Mouse (Mus musculus) left cerebral cortex, postnatal 25 days (tissue): ENCODE data around the gene Cyp4f17. TPM values are rescaled to one million over a fixed set of nuclear protein-coding genes. Genes with fewer than 3 reads are reported as not detected.
"Not testable (repeated sequence)": the region's sequence is repeated elsewhere in the genome, so short reads cannot be mapped to it uniquely, and the experiment has no call there.

ENCODE experiments used
- DNase-seq, 2 experiments: peaks; one replicate each; pipeline ENCODE4 v3.0.0; 2022; ENCODE audit warnings: low spot score in 2 of 2, mixed read lengths in 1 of 2
- intact Hi-C: fragments of 180-260 bp; cut with DNase I; formaldehyde crosslinking; loops from one replicate; pipeline ENCODE4 v1.15.1; 2025
- total RNA-seq, 2 experiments: library from RNA; stranded (reverse); gene quantifications; 2 replicates each; pipeline ENCODE4 v1.2.3; 2021

Cyp4f17 gene
- total RNA-seq, 2 experiments from 2014 or later, result 3.3 to 4.6 TPM

GRCm38 (mm10) chr17:32523895-32524294, 18.0 kb downstream of the Cyp4f17 start:
- no peak for DNase-seq
- intact Hi-C loops, result no loop called here

- intact Hi-C loops, result loop anchor here (5.0 kb wide), 1 partner anchor 156 kb away; no protein-coding TSS in a partner anchor
- DNase-seq, result not testable (repeated sequence)
Observed at GRCm38 (mm10) chr17:32526341-32526740, 20.5 kb downstream of the Cyp4f17 start.

GRCm38 (mm10) chr17:32527748-32528147, 21.9 kb downstream of the Cyp4f17 start:
- intact Hi-C loops, result loop anchor here (5.0 kb wide), 1 partner anchor 155 kb away; no protein-coding TSS in a partner anchor
- DNase-seq, result no peak

GRCm38 (mm10) chr17:32528408-32529337, 22.8 kb downstream of the Cyp4f17 start:
- DNase-seq, result peak; percentile 73 to 90
- intact Hi-C loops, result loop anchor here (5.0 kb wide), 1 partner anchor 154 kb away; no protein-coding TSS in a partner anchor

- DNase-seq, result not testable (repeated sequence)
Observed at GRCm38 (mm10) chr17:32532356-32532755, 26.5 kb downstream of the Cyp4f17 start.

GRCm38 (mm10) chr17:32534068-32534467, 28.2 kb downstream of the Cyp4f17 start:
- intact Hi-C loops, result no loop called here
- DNase-seq, result no peak

More at GRCm38 (mm10) chr17:32532356-32532755, 26.5 kb downstream of the Cyp4f17 start:
- intact Hi-C loops, result not testable (repeated sequence)

- peak; percentile 63 to 73 for DNase-seq
- intact Hi-C loops, result not testable (repeated sequence)
Observed at GRCm38 (mm10) chr17:32536051-32536866, 30.4 kb downstream of the Cyp4f17 start, which contains the start of gene Cyp4f16. Cyp4f16 (plus strand) TSS chr17:32536558.

- intact Hi-C loops, result no loop called here
- no peak for DNase-seq
Observed at GRCm38 (mm10) chr17:32536867-32537250, 31.0 kb downstream of the Cyp4f17 start.

GRCm38 (mm10) chr17:32544792-32545191, 38.9 kb downstream of the Cyp4f17 start:
- intact Hi-C loops, result loop anchor here (5.0 kb wide), 1 partner anchor 83 kb away; no protein-coding TSS in a partner anchor
- not testable (repeated sequence) for DNase-seq

GRCm38 (mm10) chr17:32550377-32550776, 44.5 kb downstream of the Cyp4f17 start:
- not testable (repeated sequence) for DNase-seq
- intact Hi-C loops, result loop anchor here (5.0 kb wide), 2 partner anchors 87 to 402 kb away; no protein-coding TSS in a partner anchor

- DNase-seq, result peak; percentile 77 to 91
- intact Hi-C loops, result loop anchor here (1.0 to 5.0 kb wide), 3 partner anchors 86 to 401 kb away; no protein-coding TSS in a partner anchor
Observed at GRCm38 (mm10) chr17:32550900-32551770, 45.3 kb downstream of the Cyp4f17 start.

GRCm38 (mm10) chr17:32553016-32553415, 47.2 kb downstream of the Cyp4f17 start:
- DNase-seq, result not testable (repeated sequence)
- intact Hi-C loops, result loop anchor here (5.0 kb wide), 2 partner anchors 84 to 399 kb away; no protein-coding TSS in a partner anchor

- intact Hi-C loops, result loop anchor here (5.0 kb wide), 2 partner anchors 83 to 398 kb away; no protein-coding TSS in a partner anchor
Observed at GRCm38 (mm10) chr17:32554368-32554767, 48.5 kb downstream of the Cyp4f17 start.

GRCm38 (mm10) chr17:32563301-32563700, 57.5 kb downstream of the Cyp4f17 start:
- DNase-seq, intact Hi-C loops: not testable (repeated sequence)

More at GRCm38 (mm10) chr17:32554368-32554767, 48.5 kb downstream of the Cyp4f17 start:
- not testable (repeated sequence) for DNase-seq

- intact Hi-C loops, DNase-seq: not testable (repeated sequence)
Observed at GRCm38 (mm10) chr17:32573286-32573685, 67.4 kb downstream of the Cyp4f17 start.

GRCm38 (mm10) chr17:32577496-32578186, 71.8 kb downstream of the Cyp4f17 start:
- DNase-seq, result no peak
- intact Hi-C loops, result no loop called here
